Mouse (Mus musculus) thymus, postnatal 36 days (tissue): Measurements from ENCODE around the gene Vgll4.

Source experiments
- DNase-seq, 2 experiments: peaks; one replicate each; pipeline ENCODE4 v3.0.0; 2022; ENCODE audit warnings: mixed read lengths in 2 of 2

The Vgll4 gene

DNA sequence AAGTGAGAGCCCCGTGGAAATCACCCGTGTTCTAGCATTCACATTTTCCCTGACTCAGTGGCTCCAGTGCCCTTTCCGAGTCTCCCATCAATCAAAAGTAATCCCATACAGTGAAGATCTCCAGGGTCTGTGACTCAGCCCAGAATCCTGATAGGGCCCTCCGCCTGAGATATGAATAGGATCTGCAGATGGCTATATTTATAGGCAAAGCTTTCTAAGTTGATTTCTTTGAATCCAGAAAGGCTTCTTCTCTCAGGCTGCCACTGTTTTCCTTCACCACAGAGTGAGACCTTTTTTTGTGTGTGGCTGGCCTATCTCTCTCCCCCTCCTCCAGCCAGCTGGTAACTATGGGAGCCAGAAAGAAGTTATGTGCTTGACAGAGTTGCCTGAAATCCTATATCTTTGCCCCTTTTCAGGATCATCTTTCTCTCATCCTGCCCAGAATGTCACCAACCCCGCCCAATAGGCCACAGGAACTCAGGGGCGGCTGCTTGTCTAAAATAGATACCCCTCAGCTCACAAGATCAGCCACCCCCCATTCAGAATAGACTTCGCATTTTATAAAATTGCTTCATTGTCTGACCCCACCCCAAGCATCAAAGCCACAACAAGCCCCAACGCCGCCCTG lies 136.6 kb downstream of the Vgll4 start:
- no peak for DNase-seq

DNA sequence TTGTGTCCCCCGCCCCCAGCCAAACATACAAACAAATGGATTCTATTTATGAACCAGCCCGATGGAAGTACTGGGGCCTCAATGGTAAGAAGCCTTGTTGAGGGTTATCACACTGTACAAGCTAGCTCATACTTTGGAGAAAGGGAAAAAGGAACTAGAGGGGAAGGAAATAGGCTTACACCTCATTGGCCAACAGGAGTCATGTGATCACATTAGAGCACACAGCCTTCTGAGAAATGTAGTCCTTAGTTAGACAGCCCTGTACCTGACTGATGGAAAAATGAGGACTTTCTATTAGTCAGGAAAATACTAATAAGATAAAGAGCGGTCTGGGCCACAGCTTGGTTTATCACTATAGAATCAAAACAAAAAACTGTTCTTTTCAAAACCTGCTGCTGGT lies 138.0 kb downstream of the Vgll4 start:
- no peak for DNase-seq

DNA sequence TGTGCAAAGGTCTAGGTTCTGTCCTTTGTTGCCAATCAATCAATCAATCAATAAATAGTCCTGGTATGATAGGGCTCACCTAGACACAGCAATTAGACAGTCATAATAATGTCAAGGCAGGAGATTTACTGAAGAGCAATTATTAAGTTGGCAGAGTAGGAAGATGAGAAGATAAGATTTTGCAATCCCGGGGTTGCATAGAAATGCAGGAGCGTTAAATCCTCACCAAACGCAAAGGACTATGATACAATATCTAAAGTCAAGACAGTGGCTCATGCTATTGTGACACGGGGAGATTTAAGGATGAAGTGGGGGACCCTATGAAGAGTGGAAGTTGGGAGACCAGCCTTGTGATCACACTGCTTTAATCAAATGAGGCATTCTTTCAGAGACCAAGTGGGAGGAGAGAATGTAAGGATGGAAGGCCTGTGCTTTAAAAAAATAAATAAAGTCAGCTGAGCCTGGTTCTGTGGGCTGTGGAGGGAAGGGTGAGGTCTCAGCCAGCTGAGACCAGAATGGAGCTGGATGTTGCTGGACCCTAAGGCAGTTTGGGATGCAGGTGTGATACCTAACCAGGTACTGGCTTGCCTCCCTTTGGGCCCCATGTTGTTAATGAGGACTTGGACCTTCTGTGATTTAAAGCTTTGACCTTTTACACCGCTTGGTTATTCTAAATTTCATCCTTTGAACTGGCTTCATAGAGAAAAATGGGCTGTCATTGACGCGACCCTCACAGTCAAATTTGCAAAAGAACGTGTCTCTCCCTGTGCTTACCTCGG lies 139.9 kb downstream of the Vgll4 start:
- DNase-seq, result no peak

DNA sequence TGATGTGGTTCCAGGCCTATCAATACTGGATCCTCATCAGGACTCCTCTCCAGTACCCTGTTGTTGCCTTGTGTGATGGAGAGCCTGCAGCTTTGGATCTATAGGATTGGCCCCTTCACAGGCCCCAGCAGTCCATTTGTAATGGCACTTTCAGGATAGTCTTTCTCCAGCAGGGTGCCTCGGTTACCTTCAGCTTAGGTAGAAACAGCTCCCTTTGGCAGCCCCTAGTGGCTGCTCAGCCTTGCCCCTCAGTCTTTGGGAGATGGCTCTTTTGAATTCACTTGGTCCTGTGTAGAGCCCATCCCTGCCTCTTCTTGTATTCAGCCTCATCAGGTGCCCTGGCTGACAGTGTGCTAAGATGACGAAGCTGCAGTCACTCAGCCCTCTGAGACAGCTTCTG lies 142.9 kb downstream of the Vgll4 start:
- DNase-seq, result no peak

DNA sequence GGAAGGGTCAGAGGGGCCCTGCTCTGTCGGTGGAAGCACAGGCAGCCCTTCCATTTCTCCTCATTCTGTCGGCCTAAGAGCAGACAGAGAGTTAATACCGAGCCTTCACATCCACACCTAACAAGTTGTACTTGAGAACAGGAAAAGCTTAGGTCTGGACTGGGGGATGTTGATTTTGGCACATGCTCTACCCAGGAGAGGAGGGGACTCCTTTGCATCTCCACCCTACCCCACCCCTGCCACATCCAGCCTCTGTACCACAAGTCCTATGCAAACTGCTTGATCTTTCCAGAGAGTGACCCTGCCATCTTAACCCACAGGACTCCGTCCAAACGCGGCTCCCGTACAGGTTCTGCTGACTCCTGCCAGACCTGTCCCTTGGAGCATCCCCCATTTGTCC lies 148.1 kb downstream of the Vgll4 start:
- no peak for DNase-seq

DNA sequence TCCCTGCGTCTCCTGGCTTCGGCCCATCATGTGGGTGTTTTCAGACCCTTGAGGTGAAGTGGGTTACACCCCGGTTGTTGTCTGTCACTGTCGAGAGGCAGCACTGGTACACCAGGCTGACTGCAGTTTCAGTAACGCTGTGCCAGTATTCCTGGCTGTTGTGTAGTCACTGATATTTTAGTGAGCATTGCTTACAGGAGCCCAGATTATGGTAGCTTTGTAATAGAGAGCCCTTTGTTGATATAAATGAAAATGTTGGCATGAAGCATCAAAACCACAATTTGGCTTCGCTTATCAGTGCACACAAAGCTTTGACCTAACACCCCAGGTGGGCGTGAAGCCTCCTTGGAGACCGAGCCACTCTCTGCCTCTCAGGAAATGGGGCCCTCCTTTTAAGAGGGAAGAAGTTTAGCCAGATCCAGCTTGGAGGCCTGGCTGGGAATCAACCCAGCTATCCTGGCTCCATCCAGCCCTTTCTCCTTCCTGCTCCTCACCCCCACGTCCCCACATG lies 149.8 kb downstream of the Vgll4 start:
- no peak for DNase-seq

DNA sequence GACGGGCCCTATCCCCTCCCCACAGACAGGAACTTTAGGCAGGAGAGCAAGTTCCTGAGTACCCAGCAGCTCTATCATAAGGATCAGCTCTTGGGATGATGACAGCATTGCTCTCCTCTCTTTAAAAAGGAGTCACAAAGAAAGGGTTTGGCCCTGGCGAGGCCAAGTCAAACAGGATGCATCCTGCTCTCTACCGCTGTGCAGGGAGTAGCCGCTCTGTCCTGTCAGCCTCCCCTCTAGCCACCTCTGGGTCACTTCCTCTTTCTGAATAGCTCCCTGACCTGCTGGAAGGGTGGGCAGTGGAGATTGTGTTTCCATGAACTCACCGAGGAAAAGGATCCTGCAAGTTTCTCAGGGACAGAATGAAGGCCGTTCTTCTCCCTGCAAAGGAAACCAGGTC lies 151.3 kb downstream of the Vgll4 start:
- DNase-seq, result no peak

DNA sequence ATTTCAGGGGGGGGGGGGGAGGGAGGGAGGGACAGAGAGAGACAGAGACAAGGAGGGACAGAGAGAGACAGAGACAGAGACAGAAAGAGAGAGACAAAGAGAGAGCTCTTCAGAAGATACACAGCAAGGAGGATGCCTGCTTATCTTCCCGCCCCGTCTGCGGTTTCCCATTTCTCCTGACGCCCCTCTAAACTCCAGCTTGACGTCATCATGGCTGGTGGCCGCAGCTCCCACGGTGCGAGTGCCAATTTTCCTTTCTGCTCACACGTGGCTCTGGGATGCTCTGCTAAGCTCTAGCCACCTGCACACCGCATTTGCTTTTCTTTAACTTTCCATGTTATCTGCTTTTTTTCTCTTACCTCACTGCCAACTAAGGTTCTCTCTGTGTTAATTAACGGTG lies 151.8 kb downstream of the Vgll4 start:
- DNase-seq, result no peak

DNA sequence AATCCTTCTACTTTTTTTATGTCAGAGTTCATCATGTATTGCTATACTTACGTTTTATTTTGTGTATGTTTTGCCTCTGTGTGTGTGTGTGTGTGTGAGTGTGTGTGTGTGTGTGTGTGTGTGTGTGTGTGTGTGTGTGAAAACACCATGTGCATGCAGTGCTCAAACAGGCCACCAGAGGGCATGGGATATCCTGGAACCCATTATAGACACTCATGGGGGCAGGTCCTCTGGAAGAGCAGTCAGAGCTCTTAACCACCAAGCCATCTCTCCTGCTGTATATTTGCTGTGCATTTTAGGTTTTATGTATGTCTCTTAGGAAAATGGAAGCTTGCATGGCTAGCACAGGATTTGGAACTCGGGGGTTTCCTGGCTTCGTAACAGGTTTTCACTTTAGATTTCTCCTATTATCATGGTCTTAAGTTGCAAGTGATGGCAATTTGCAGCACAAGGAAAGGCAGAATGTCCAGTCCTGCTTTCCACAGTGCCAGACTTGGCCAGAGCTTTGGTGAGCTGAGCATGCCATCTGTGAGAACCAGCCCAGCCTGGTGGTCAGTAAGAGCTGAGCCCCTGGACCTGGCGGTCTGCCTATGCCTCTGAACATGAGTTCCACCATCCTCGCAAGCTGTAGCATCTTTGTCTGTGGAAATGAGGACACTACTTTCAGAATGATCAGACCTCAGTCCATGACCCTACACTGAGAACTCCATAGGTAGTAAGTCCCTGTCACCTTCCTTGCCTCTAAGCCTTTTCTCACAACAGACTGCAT lies 154.7 kb downstream of the Vgll4 start:
- peak; percentile 19 to 25 for DNase-seq

DNA sequence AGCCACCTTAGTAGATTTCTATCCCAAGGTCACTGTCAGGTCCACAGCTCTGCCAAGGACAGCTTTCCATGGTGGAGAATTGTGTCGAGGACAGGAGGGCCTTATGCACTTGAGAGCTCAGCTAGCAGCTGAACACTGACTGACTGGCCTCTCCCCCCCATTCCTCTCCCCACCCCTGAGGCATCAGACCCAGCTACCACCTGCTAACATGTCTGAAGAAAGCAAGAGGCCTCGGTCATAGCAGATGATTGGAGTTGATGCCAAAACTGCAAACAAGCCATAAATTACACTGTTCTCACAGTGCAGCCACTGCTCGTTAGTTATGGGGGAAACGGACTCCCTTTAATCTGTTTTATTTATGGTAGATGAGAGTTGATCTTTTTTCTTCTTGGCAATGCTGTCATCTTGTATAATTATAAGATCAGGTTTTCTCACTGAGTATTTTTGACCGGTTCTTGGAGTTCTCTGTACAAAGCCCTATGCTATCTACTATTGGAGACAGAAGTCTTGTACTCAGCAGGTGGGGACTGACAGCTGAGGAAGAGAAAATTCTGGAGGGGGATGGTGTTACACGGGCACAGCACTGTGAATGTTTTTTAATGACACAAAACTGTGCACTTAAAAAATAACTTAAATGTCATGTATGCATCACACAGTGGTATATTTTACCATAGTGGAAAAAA lies 155.5 kb downstream of the Vgll4 start:
- no peak for DNase-seq

DNA sequence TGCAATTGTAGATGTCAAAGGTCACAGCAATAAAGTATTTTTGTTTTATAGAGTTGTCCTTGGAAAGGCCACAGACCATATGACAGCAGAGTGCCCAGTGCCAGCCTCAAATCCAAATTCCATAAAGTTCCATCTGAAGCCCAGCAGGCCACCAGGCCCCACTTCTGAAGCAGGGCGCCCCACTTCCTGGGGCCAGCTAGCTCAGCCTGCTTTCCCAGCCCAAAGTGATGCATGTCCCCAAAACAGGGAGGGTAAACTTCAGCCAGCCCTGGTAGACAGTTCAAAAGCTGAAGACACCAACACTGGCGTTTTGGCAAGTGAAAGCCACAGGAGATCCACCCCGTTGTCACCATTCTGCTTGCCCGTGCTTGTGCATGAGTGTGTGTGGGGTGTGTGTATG lies 157.0 kb downstream of the Vgll4 start:
- DNase-seq, result no peak

DNA sequence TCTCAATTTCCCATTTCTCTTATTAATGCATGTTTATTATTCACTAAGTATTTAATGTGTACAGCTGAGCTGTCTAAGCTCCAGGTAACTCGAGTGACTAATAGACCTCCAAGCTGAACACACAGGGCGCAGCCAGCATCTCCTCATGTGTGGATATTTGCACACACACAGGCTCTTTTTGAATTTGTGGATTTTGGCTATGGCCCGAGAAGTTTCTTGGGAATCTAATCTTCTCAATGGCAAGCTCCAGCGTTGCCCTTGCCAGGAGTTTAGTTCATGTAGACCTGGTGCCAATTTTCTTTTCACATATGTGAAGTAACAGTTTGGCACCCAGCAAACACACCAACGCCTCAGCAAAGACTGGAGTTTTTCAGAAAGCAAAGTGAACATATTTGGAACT lies 157.5 kb downstream of the Vgll4 start:
- DNase-seq, result no peak
